Mouse (Mus musculus): ENCODE data around the gene Acd. TPM values are rescaled to one million over a fixed set of nuclear protein-coding genes. Genes with fewer than 3 reads are reported as not detected.
A peak's percentile ranks its signal among the peaks of the same experiment; 100 is the strongest.

Gene Acd
- polyA plus RNA-seq, 1 experiment from 2014 or later: 71.5 TPM

DNA sequence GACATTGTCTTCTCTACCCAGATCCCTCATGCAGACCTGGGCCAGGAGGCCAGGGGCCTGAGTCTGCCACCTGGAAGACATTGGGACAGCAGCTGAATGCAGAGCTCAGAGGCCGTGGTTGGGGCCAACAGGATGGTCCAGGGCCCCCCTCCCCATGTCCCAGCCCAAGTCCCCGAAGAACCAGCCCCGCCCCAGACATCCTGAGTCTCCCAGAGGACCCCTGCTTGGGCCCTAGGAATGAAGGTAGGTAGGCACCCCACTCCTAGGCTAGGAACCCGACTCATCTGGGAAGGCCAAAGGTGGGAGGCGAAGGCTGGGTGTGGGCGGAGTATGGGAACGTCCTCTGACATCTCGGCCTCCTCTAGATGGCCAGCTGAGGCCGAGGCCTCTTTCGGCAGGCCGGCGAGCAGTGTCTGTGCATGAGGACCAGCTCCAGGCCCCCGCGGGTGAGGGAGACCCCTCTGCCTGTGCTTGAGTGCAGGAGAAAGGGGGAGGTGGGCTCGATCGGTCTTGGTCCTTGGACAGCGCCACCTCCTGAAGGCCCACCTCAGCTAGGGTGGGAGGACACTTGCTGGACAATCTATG lies 3.6 kb downstream of the Acd start:
- H3K4me2 ChIP-seq (ENCODE audit: low read depth, severe bottlenecking): no peak overlapping the region
- H3K9me3 ChIP-seq (ENCODE audit: control insufficient read depth, low read length): no peaks in the 10 kb centered on the region
- ATAC-seq (ENCODE audit: insufficient number of reproducible peaks, low FRiP score, low TSS enrichment, low read depth) (no peak), DNase-seq (ENCODE audit: low spot score) (no peak)
- no peak overlapping the region for H3K4me3 ChIP-seq (ENCODE audit: low read depth, low read length)
- H3K27ac ChIP-seq (replicated peaks; ENCODE audit: low read depth, low read length): no peak overlapping the region
- H3K36me3 ChIP-seq (ENCODE audit: control insufficient read depth, insufficient read depth, low read length): peaks cover 8% of the 10 kb centered on the region; the same call in 1 of the 2 replicates
- no peak overlapping the region for H3K9ac ChIP-seq (ENCODE audit: low read length)
- WGBS: 90% methylated on average over 17 of the region's 17 CpGs
- 0 out of 2 replicates have a peak, but pooled peaks cover 3% of the 10 kb centered on the region for H3K27me3 ChIP-seq (ENCODE audit: control insufficient read depth, insufficient read depth, low read length)
- H3K4me1 ChIP-seq (ENCODE audit: control insufficient read depth, insufficient read depth, low read length): peaks cover 10% of the 10 kb centered on the region; the same call in 1 of the 2 replicates

DNA sequence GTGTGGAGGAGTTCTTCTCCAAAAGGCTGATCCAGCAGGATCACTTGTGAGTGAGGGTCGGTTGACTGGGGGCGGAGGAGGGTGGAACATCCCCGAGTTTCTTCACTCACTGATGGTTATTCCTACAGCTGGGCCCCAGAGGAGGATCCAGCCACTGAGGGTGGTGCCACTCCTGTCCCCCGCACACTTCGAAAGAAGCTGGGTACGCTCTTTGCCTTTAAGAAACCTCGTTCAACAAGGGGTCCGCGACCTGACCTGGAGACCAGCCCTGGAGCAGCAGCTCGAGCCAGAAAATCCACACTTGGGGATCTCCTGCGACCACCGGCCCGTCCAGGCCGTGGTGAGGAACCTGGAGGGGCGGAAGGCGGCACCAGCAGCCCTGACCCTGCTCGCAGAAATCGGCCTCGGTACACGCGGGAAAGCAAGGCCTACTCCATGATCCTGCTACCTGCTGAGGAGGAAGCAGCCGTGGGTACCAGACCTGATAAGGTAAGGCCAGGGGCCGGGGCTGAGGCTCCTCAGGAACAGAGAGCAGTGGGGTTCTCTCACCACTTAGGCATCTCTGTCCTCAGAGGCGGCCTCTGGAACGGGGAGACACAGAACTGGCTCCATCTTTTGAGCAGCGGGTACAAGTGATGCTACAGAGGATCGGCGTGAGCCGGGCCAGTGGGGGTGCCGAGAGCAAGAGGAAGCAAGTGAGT lies 5.7 kb downstream of the Acd start:
- no peak for DNase-seq (ENCODE audit: low spot score)
- H3K4me2 ChIP-seq (ENCODE audit: low read depth, severe bottlenecking): no peak overlapping the region
- WGBS: 83% methylated on average over 30 of the region's 30 CpGs

DNA sequence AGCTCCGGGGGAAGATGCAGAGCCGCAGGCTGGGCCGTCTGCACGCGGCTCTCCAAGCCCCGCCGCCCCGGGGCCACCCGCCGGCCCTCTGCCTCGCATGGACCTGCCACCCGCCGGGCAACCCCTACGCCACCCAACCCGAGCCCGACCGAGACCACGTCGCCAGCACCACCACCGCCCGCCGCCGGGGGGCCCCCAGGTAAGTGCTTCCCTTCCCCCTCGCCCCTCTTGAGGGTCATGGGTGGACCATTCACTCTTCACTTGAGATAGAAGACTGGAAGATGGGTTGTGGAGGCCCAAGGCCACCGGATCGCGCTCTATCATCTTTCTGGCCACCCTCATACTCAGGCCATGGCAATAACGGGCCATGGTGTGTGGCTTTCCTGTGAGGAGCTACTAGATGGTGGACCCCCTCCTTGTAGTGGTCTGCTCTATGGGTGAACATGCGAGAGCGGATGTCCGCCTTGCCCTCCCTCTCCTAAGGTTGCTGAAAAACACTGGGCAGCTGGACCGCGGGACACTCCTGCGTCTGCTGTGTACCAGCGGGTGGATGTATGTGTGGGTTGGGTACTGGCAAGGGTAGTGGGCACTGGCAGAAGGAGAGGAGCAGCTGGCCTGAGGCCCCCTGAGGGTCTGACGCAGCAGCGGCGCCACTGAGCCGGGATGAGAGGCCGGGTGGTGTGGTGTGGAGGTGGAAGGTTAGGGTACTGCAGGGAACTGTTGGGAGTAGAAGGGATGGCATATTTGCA lies 6.7 kb downstream of the Acd start:
- Histone ChIP-seq H3K4me1 (ENCODE audit: control insufficient read depth, insufficient read depth, low read length) (no peaks in the 10 kb centered on the region), H3K4me3 (ENCODE audit: low read depth, low read length) (peak overlapping the region; percentile 22), H3K4me2 (ENCODE audit: low read depth, severe bottlenecking) (peak overlapping the region; percentile 71), H3K27ac (replicated peaks; ENCODE audit: low read depth, low read length) (no peak overlapping the region), H3K9me3 (ENCODE audit: control insufficient read depth, low read length) (no peaks in the 10 kb centered on the region), H3K36me3 (ENCODE audit: control insufficient read depth, insufficient read depth, low read length) (peaks cover 8% of the 10 kb centered on the region; the same call in 1 of the 2 replicates), H3K9ac (ENCODE audit: low read length) (no peak overlapping the region), H3K27me3 (ENCODE audit: control insufficient read depth, insufficient read depth, low read length) (0 out of 2 replicates have a peak, but pooled peaks cover 3% of the 10 kb centered on the region)
- 9% methylated on average over 40 of the region's 40 CpGs for WGBS
- DNase-seq (ENCODE audit: low spot score) (no peak), ATAC-seq (ENCODE audit: insufficient number of reproducible peaks, low FRiP score, low TSS enrichment, low read depth) (0 out of 2 replicates have a peak, but pooled peaks have one; percentile 27)

More for the DNA sequence above, 5.7 kb downstream of the Acd start:
- H3K27me3 ChIP-seq (ENCODE audit: control insufficient read depth, insufficient read depth, low read length): 0 out of 2 replicates have a peak, but pooled peaks cover 3% of the 10 kb centered on the region
- H3K36me3 ChIP-seq (ENCODE audit: control insufficient read depth, insufficient read depth, low read length): peaks cover 8% of the 10 kb centered on the region; the same call in 1 of the 2 replicates
- H3K4me3 ChIP-seq (ENCODE audit: low read depth, low read length): no peak overlapping the region
- H3K9ac ChIP-seq (ENCODE audit: low read length): no peak overlapping the region
- H3K9me3 ChIP-seq (ENCODE audit: control insufficient read depth, low read length): no peaks in the 10 kb centered on the region
- peaks cover 6% of the 10 kb centered on the region; the same call in 1 of the 2 replicates for H3K4me1 ChIP-seq (ENCODE audit: control insufficient read depth, insufficient read depth, low read length)
- no peak for ATAC-seq (ENCODE audit: insufficient number of reproducible peaks, low FRiP score, low TSS enrichment, low read depth)
- no peak overlapping the region for H3K27ac ChIP-seq (replicated peaks; ENCODE audit: low read depth, low read length)

DNA sequence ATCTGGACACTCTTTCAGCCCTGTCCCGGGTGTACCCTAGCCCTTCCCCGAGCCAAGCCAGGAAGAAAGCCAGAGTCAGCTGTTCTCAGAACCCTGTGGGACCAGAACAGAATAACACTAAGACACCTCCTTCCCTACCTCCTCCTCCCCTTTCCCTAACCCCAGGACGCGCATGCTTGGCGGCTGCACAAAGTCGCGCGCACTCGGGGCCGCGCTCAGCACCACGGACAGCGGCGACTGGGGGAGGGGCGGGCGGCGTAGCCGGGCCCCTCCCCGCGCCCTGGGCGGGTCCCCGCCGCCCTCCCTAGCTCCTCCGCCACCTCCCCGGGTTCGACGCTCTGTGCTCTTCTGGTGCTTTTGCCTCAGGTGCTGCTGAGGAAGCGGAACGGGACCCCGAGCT lies 7.3 kb downstream of the Acd start:
- Histone ChIP-seq H3K36me3 (ENCODE audit: control insufficient read depth, insufficient read depth, low read length) (peaks cover 7% of the 10 kb centered on the region; the same call in 1 of the 2 replicates), H3K4me3 (ENCODE audit: low read depth, low read length) (peak overlapping the region; percentile 22), H3K4me2 (ENCODE audit: low read depth, severe bottlenecking) (peak overlapping the region; percentile 71), H3K27ac (replicated peaks; ENCODE audit: low read depth, low read length) (no peak overlapping the region), H3K4me1 (ENCODE audit: control insufficient read depth, insufficient read depth, low read length) (no peaks in the 10 kb centered on the region), H3K27me3 (ENCODE audit: control insufficient read depth, insufficient read depth, low read length) (0 out of 2 replicates have a peak, but pooled peaks cover 3% of the 10 kb centered on the region), H3K9ac (ENCODE audit: low read length) (no peak overlapping the region), H3K9me3 (ENCODE audit: control insufficient read depth, low read length) (no peaks in the 10 kb centered on the region)
- peak; percentile 84 for DNase-seq (ENCODE audit: low spot score)
- 5% methylated on average over 28 of the region's 30 CpGs for WGBS
- peak; percentile 44; the same call in 1 of the 2 replicates for ATAC-seq (ENCODE audit: insufficient number of reproducible peaks, low FRiP score, low TSS enrichment, low read depth)

DNA sequence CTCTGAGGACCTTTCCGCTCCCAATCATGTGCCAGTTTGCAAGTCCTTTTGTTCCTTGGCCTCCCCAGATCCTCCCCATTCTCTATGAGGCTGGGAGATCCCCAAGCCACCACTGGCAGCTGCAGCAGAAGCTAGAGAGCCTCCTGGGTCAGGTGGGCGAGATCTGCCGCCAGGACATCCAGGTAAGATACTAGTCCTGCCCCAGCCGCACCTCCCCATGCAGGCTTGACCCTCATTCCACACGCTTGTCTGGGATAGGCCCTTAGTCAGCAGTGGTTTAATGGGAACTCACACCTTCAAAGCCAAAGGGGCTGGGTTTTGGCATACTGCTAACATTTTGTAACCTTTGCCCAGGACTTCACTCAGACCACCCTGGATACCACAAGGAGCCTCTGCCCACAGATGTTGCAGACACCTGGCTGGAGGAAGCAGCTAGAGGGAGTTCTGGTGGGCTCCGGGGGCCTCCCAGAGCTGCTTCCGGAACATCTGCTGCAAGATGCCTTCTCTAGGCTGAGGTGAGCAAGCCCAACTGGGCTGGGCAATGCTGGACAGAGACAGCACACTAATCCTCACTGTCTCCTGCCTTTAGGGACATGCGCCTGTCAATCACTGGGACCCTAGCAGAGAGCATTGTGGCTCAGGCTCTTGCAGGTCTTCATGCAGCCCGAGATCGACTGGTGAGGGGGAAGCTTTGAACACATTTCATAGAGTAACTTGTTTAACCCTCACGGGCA lies 8.3 kb downstream of the Acd start:
- DNase-seq (ENCODE audit: low spot score) (no peak), ATAC-seq (ENCODE audit: insufficient number of reproducible peaks, low FRiP score, low TSS enrichment, low read depth) (no peak)
- Histone ChIP-seq H3K4me2 (ENCODE audit: low read depth, severe bottlenecking) (no peak overlapping the region), H3K9me3 (ENCODE audit: control insufficient read depth, low read length) (no peaks in the 10 kb centered on the region), H3K4me1 (ENCODE audit: control insufficient read depth, insufficient read depth, low read length) (no peaks in the 10 kb centered on the region), H3K27ac (replicated peaks; ENCODE audit: low read depth, low read length) (no peak overlapping the region), H3K4me3 (ENCODE audit: low read depth, low read length) (no peak overlapping the region), H3K27me3 (ENCODE audit: control insufficient read depth, insufficient read depth, low read length) (0 out of 2 replicates have a peak, but pooled peaks cover 3% of the 10 kb centered on the region), H3K36me3 (ENCODE audit: control insufficient read depth, insufficient read depth, low read length) (no peaks in the 10 kb centered on the region; the same call in 1 of the 2 replicates), H3K9ac (ENCODE audit: low read length) (no peak overlapping the region)
- WGBS: 93% methylated on average over 11 of the region's 11 CpGs

DNA sequence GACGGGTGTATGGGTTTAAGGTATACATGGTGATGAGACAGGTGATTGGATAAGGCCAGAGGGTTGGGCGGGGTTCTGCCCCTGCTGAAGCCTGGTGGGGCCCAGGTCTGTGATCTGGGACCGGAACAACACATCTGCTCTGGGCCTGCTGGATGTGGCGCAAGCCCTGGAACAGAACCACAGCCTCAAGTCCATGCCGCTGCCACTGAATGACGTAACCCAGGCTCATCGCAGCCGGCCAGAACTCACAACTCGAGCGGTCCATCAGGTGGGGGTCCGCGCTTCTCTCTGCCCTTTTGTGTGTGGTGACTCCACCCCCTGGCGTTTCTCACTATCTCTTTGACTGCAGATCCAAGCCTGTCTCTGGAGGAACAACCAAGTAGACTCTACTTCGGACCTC lies 9.9 kb downstream of the Acd start:
- DNase-seq (ENCODE audit: low spot score) (no peak), ATAC-seq (ENCODE audit: insufficient number of reproducible peaks, low FRiP score, low TSS enrichment, low read depth) (no peak)
- no peak overlapping the region for H3K27ac ChIP-seq (replicated peaks; ENCODE audit: low read depth, low read length)
- peaks cover 3% of the 10 kb centered on the region; the same call in 1 of the 2 replicates for H3K4me1 ChIP-seq (ENCODE audit: control insufficient read depth, insufficient read depth, low read length)
- no peaks in the 10 kb centered on the region for H3K9me3 ChIP-seq (ENCODE audit: control insufficient read depth, low read length)
- 0 out of 2 replicates have a peak, but pooled peaks cover 3% of the 10 kb centered on the region for H3K27me3 ChIP-seq (ENCODE audit: control insufficient read depth, insufficient read depth, low read length)
- no peak overlapping the region for H3K9ac ChIP-seq (ENCODE audit: low read length)
- 84% methylated on average over 14 of the region's 14 CpGs for WGBS
- no peaks in the 10 kb centered on the region for H3K36me3 ChIP-seq (ENCODE audit: control insufficient read depth, insufficient read depth, low read length)
- no peak overlapping the region for H3K4me2 ChIP-seq (ENCODE audit: low read depth, severe bottlenecking)
- H3K4me3 ChIP-seq (ENCODE audit: low read depth, low read length): no peak overlapping the region

DNA sequence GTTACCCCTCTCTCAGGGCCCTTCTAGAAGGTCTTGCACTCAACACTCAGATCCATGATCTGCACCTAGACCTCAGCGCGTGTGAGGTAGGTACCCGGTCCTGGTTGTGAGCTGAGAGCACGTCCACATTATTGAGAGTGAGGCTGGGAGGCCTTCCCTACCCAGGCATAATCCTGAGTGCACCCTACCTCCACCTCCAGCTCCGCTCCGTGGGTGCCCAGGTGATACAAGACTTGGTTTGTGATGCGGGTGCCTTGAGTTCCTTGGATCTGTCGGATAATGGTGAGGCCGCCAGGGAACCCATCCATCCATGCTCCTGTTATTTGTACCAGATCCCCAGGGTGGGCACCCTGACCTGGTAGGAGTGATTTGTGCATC lies 10.9 kb downstream of the Acd start:
- peaks cover 4% of the 10 kb centered on the region; the same call in 1 of the 2 replicates for H3K4me1 ChIP-seq (ENCODE audit: control insufficient read depth, insufficient read depth, low read length)
- ATAC-seq (ENCODE audit: insufficient number of reproducible peaks, low FRiP score, low TSS enrichment, low read depth): no peak
- H3K27ac ChIP-seq (replicated peaks; ENCODE audit: low read depth, low read length): no peak overlapping the region
- no peaks in the 10 kb centered on the region for H3K36me3 ChIP-seq (ENCODE audit: control insufficient read depth, insufficient read depth, low read length)
- WGBS: 91% methylated on average over 9 of the region's 9 CpGs
- no peak overlapping the region for H3K9ac ChIP-seq (ENCODE audit: low read length)
- H3K4me3 ChIP-seq (ENCODE audit: low read depth, low read length): no peak overlapping the region
- no peaks in the 10 kb centered on the region for H3K9me3 ChIP-seq (ENCODE audit: control insufficient read depth, low read length)
- DNase-seq (ENCODE audit: low spot score): no peak
- H3K27me3 ChIP-seq (ENCODE audit: control insufficient read depth, insufficient read depth, low read length): no peaks in the 10 kb centered on the region
- H3K4me2 ChIP-seq (ENCODE audit: low read depth, severe bottlenecking): no peak overlapping the region
